Mouse (Mus musculus): ENCODE results near the gene Ccdc58.

DNA sequence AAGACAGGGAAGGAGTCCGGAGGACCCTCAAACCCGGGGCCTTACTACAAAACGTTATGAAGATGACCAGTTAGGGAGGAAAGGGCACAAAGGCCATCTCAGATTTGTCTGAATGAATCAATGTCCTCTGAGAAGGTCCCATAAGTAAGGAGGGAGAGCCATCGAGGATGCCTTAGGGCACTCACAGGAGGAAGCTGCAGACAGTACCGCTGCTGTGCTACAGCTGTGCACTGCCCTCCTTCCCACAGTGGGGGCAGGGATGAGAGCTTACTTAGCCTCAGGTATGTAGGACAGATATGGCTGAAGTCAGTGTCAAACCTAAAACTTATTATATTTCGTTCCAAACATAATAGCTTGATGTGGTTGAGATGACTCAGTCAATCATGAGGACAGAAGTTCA, 20.0 kb upstream of the Ccdc58 start:
- TF ChIP-seq GATA1 (IDR thresholded peaks at IDR 0.05; ENCODE audit: low read length) (no peak), TAL1 (IDR thresholded peaks at IDR 0.05; ENCODE audit: low read length) (no peak)

All from erythroblast, embryonic 14.5 days (primary cell).